Mouse (Mus musculus): ENCODE data around the gene Nmi.
"Not testable (repeated sequence)": the region's sequence is repeated elsewhere in the genome, so short reads cannot be mapped to it uniquely, and the experiment has no call there.

Nmi gene

GRCm38 (mm10) chr2:51973410-51973968 is at the start of gene Nmi:
Nmi (minus strand) TSS chr2:51973494.
- no peak for DNase-seq (ENCODE audit: low spot score in 2 of 2)

GRCm38 (mm10) chr2:52016361-52016760 is 43.1 kb upstream of the Nmi start:
- DNase-seq (ENCODE audit: low spot score in 2 of 2): no peak

DNA sequence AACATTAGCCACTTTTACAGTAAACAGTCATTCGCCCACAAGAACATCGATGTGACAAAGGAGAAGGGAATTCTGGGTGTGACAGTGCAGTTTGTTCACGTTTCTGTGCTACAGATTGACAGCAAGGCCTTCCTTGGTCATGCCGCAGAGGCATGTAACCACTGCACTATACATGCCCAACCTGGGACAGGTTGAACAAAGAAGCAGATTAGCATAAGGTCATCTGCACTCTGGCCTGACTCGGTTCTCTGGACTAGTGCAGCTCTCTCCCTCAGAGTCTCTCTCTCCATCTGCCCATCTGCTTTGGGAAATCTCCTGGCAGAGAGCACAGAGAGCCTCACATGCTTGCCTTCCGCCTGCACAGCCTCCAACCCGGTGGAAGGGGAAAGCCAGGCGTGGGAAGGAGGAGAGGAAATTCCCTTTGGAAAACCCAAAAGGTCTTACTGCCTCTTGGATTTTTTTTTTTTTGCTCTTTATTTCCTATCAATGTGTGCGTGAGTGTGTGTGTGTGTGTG is 40.1 kb upstream of the Nmi start:
- peak in 1 of 2 experiments; percentile 26 for DNase-seq (ENCODE audit: low spot score in 2 of 2)

DNA sequence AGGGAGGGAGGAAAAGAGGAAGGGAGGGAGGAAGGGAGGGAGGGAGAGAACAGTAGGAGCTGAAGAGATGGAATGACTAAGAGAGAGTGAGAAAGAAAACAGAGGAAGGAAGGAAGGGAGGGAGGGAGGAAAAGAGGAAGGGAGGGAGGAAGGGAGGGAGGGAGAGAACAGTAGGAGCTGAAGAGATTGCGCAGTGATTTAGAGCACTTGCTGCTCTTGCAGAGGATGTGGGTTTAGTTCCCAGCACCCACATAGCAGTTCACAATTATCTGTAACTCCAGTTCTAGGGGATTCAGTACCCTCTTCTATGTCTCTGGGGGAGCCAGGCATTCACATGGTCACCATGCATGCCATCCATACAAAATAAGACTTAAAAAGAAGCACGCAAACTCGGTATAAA is 38.5 kb upstream of the Nmi start:
- not testable (repeated sequence) for DNase-seq (ENCODE audit: low spot score in 2 of 2)

DNA sequence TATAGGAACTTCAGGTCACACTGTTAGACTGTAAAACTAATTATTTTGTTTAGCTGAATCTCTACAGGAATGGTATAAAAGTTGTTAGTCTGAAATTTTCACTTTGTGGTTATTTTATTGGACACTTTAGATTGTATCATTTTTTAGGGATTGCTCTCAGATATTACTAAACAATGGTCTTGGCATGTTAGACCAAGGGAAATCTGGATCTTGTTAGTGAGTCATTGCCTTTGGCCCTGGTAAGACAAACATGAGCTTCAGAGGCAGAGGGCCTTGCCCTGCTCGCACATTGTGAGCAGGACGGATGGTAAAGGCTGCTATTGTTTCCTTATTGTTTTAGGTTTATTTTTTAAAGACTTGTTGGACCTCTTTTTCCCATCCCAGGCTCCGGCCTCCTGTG is 33.1 kb upstream of the Nmi start:
- no peak for DNase-seq (ENCODE audit: low spot score in 2 of 2)

- not testable (repeated sequence) for DNase-seq (ENCODE audit: low spot score in 2 of 2)
These were observed 29.0 kb upstream of the Nmi start for GRCm38 (mm10) chr2:52002299-52002698.

- no peak for DNase-seq (ENCODE audit: low spot score in 2 of 2)
These were observed 28.2 kb upstream of the Nmi start for GRCm38 (mm10) chr2:52001521-52001920.

GRCm38 (mm10) chr2:51999996-52000395 is 26.7 kb upstream of the Nmi start:
- no peak for DNase-seq (ENCODE audit: low spot score in 2 of 2)

- DNase-seq (ENCODE audit: low spot score in 2 of 2): no peak
These were observed 18.2 kb upstream of the Nmi start for GRCm38 (mm10) chr2:51991447-51991846.

GRCm38 (mm10) chr2:51989559-51989958 is 16.3 kb upstream of the Nmi start:
- no peak for DNase-seq (ENCODE audit: low spot score in 2 of 2)

- DNase-seq (ENCODE audit: low spot score in 2 of 2): no peak
These were observed 13.4 kb upstream of the Nmi start for GRCm38 (mm10) chr2:51986695-51987094.

DNA sequence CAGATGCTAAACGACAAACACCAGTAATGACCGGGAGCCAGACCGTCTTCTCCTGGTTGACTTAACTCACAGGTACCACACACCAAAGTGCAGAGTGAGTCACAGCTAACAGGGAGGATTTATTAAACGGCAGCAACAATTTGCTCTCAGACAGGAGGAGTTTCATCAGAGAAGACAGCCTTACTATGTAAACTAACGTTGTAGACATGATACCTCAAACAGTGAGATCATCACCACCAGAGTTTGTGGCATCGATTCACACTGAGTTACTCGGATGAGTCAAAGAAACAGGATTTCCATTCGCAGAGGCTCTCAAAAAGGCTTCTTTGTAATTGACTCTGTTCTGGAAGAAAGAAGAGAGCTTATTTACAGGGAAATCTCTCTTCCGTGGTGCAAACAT is 12.9 kb upstream of the Nmi start:
- DNase-seq (ENCODE audit: low spot score in 2 of 2): no peak

DNA sequence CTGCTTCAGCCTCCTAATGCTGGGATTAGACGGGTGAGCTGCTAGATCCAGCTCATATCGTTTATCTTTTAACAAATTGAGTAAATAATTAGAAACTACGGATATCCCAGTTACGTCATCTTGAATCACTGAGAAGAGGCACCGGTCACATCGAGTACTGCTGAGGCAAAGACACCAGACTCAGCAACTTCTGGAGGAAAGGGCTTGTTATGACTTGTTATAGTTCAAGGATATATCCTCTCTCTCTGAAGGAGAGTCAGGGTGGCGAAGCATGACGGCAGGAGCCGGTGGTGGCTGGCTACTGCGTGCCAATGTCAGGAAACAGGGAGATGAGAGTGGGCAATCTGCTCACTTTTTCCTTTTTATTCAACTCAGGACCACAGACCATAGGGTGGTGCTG is 11.9 kb upstream of the Nmi start:
- DNase-seq (ENCODE audit: low spot score in 2 of 2): no peak

DNA sequence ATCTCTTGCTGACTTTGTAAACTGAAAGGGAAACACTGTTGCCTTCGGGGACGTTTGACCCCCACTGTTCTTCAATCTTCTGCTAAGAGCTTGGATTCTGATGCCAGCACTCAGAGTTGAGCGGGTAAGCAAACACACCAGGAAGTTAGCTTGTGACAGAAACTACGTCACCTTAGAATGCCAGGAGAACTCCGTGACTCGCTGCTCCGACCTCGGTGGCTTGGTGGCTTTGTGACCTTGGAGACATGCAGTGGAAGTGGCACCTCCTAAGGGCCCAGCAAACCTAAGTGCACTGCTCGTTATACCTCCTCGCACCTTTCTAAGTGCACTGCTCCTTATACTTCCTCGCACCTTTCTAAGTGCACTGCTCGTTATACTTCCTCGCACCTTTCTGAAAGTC is 9.0 kb upstream of the Nmi start:
- no peak for DNase-seq (ENCODE audit: low spot score in 2 of 2)

DNA sequence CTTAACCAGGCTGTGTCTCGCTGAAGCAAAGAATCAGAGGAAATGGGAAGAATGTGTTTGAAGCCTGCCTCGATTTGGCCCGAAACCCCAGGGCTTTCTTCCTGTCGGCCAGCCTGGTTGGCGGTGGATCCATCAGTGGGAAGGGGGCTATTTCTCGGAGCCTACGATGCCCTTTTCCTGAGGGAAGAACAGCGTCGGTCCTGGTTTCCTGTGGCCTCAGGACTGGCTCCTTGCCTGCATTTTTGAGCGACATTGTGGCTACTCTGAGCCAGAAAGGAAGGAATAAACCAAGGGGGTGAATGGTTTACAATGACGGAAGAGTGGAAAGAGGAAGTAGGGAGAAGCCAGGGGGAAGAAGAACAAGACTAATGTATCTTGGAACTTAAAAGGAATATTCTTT is 8.3 kb upstream of the Nmi start:
- peak in 1 of 2 experiments; percentile 25 for DNase-seq (ENCODE audit: low spot score in 2 of 2)

- DNase-seq (ENCODE audit: low spot score in 2 of 2): peak in 1 of 2 experiments; percentile 38
These were observed 469 bp downstream of the Nmi start for GRCm38 (mm10) chr2:51972641-51973409.

DNA sequence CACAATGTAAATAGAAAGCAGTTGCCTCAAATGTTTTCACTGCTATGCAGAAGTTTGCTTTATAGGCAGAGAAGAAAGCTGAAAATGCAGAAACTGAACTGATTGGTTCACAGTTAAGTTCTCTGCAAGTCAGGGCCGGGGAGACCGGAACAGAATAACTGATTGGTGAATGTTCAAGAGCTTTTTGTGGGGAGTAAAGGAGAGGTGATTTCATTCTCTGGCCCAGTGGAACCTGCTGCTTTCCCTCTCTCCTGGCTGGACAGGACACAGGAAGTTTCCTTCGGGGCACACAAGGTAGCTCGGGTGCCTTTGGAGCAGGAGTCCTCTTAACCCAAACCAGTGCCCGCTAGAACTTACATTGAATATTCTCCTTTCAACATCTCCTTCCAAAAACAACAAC is 1.2 kb downstream of the Nmi start:
- no peak for DNase-seq (ENCODE audit: low spot score in 2 of 2)

GRCm38 (mm10) chr2:51970897-51971296 is 2.4 kb downstream of the Nmi start:
- DNase-seq (ENCODE audit: low spot score in 2 of 2): no peak

- DNase-seq (ENCODE audit: low spot score in 2 of 2): no peak
These were observed 6.0 kb downstream of the Nmi start for GRCm38 (mm10) chr2:51967288-51967687.

- no peak for DNase-seq (ENCODE audit: low spot score in 2 of 2)
These were observed 19.6 kb downstream of the Nmi start for GRCm38 (mm10) chr2:51953648-51954204.

DNA sequence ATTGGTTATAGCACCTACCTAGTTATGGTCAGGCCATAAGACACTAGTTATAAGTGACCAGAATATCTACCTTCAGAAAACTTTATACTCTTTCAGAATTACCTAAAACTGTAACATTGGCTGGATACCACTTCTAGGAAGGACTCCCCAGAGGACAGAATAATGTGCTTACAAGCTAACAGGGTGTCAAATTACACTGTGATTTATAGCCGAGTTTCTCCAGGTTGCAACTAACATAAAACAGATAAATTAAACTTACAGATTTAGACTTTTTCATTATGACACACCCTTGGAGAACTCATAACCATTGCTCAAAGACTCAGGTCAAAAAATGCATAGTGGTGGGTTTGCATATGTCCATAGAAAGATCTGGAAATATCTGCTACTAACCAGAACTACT is 22.4 kb downstream of the Nmi start:
- DNase-seq (ENCODE audit: low spot score in 2 of 2): no peak

- DNase-seq (ENCODE audit: low spot score in 2 of 2): no peak
These were observed 25.0 kb downstream of the Nmi start for GRCm38 (mm10) chr2:51948105-51948830.
